Mouse (Mus musculus) layer of hippocampus, adult 11-12 months (tissue): Measurements from ENCODE around the gene Palm2.

ENCODE experiments used
- DNase-seq: peaks from one replicate; pipeline ENCODE4 v3.0.0; 2022; ENCODE audit warnings: low spot score

Gene Palm2

GRCm38 (mm10) chr4:57672541-57672940 is 238.5 kb downstream of the Palm2 start:
- DNase-seq, result no peak

GRCm38 (mm10) chr4:57672996-57673906 is 239.2 kb downstream of the Palm2 start:
- peak; percentile 82 for DNase-seq

- DNase-seq, result no peak
Measured at GRCm38 (mm10) chr4:57674351-57674750, 240.3 kb downstream of the Palm2 start.

- DNase-seq, result no peak
Measured at GRCm38 (mm10) chr4:57675387-57675786, 241.3 kb downstream of the Palm2 start.

DNA sequence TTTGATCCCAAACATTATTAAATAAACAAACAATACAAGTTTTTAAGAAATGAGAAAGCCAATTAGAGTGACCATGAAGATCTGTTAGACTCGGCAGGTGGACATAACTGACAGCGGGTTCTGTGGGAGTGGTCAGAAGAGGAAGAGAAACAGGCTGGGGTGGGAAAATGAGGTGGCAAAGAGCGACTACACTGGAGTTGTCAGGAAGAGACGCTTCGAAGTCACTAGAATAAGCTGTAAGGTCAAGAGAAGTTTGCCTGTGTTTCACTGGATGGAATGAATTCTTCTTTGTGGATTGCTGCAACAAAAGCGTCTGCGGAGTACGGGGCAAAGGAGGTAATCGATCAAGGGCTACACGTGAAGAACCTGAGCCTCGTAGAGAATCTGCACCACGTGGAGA is 243.9 kb downstream of the Palm2 start:
- DNase-seq, result no peak

DNA sequence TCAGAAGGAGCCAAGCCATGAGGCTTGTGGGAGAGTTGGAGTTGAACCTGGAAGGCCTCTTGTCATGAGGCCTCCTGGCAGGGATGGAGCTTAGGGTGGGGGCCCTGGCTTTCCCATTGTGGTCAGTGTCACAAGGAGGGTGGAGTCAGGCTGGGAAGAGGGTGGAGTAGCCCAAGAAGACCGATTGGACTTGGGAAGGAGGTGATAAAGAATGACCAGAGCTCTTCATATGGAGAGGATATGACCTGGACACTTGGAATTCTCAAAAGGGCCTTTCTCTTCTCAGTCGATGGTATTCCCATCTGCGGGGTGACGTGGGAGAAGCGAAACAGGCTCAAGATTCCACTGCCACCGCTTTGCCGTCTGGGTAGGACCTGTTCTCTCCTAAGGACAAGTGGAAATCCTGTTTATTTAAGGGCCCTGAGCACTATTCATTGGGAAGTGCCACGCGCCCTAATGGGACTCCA is 245.0 kb downstream of the Palm2 start:
- DNase-seq, result no peak

DNA sequence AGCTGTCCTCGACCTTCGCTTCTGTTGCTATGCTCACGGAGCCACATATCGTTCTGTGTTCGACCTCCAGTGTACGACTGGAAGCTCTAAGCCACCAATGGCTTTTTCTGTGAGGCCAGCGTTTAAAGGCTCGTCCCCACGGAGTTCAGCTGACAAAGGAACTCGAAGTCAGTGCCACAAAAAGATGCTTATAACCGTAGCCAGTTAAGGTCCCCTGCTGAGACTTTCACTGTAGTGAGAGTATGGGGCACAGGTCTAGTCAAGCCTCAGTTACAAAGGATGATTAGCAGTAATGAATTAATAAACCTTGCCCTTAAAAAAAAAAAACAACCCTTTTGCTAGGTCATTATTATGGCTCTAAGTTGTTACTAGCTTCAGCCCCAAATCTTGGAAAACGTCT is 246.1 kb downstream of the Palm2 start:
- no peak for DNase-seq

DNA sequence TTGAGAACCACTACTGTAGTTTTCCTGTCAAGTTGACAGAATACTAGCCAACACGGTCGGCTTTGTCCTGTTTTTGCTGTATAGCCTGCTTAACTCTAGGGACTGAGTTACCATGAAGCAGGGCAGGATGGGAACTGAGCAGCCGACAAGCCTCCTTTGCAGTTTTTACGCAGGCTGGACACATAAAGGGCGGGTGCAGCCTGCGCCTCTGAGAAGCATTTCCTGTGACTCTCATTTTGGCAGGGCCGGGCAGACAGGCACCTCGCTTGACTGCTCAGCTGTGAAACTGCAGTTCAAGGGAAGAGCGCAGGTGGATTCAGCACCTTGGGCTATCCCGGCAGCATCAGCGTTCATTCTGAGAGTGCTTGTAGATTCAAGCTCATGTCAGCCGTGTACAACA is 247.5 kb downstream of the Palm2 start:
- no peak for DNase-seq

- no peak for DNase-seq
Measured at GRCm38 (mm10) chr4:57682341-57682740, 248.3 kb downstream of the Palm2 start.

DNA sequence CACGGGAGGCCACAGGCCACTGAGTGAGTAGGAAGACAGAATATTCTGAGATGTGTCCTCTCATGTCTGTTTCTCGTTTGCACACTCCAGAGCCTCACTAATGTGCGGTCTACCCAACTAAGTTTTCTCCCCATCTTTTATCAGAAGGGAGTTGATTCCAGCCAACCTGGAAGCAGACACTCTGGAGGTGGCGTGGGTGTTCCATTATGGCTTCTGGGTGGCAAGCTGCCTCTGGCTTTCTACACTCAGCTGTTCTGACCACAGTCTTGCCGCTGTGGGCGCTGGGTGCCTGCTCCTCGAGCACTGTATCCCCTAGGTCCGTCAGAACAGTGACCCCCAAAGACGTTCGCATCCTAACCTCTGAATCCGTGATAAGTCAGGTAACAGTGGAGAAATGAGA is 248.9 kb downstream of the Palm2 start:
- peak; percentile 30 for DNase-seq

- DNase-seq, result no peak
Measured at GRCm38 (mm10) chr4:57684676-57685215, 250.7 kb downstream of the Palm2 start.

DNA sequence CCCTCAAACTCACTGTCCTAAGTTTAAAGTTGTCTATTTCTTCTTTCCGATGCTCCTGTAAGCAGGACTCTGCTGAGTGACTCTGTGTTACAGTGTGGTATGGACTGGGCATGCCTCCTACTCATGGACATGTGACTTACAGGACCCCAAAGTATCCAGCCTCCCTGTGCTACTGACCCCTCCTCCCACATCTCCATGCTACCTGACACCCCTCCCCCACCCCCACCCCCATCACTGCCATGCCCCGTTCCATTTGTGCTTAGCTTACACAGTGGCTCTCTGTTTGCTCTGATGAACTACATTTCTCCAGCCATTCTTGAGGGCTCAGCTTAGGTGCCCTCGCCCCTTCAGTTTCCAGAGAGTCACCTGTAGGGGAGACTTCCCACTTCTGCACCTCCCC is 252.7 kb downstream of the Palm2 start:
- DNase-seq, result no peak

GRCm38 (mm10) chr4:57687583-57687982 is 253.5 kb downstream of the Palm2 start:
- DNase-seq, result no peak

GRCm38 (mm10) chr4:57688131-57688530 is 254.1 kb downstream of the Palm2 start:
- DNase-seq, result no peak

GRCm38 (mm10) chr4:57690001-57690400 is 256.0 kb downstream of the Palm2 start:
- no peak for DNase-seq

GRCm38 (mm10) chr4:57690805-57691204 is 256.8 kb downstream of the Palm2 start:
- DNase-seq, result no peak

DNA sequence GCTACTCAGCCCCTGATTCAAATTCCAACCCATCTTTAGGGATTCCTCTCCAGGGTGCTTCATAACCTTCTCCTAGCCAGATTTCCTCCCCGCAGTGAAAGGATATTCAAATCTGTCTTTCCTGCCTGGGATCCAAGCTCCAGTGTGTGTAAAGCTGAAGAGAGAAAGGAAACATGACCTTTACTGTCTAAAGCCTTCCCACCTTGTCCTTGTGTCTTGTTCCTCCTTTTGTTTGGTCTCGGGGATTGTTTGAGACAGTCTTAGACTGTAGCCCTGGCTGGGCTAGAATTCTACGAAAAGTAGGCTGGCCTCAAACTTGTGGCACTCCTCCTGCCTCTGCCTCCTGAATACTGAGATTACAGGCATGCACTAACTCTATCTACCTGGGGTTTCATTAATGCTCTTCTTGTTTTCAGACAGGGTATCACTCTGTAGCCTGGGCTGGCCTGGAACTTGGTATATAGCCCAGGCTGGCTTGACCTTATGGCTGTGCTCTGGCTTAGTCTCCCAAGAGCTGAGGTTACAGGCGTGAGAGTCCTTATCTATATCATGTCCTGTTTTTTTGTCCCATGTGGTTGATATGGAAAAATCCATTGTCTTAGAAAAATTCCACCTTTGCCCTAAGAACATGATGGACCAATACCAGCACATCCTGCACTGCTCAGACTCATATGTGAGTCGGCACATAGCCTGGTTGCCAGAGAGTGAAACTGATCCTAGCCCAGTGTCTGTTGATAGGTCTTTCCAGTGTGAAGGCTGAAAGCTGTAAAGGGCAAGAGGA is 260.5 kb downstream of the Palm2 start:
- DNase-seq, result no peak

DNA sequence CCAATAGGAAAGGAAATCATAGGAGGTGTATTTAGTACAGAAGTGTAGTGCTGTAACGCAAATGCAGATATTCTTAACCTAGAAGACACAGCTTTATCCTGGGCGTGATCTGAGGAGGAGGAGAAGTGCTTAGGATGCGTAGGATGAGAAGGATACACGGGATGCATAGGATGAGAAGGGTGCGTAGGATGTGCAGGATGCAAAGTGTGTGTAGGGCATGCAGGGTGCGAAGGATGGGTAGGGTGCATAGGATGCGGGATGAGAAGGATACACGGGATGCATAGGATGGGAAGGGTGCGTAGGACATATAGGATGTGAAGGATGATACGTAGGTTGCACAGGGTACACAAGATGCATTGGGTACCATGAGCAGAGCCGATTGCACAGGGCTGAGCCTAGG is 262.9 kb downstream of the Palm2 start:
- DNase-seq, result no peak

DNA sequence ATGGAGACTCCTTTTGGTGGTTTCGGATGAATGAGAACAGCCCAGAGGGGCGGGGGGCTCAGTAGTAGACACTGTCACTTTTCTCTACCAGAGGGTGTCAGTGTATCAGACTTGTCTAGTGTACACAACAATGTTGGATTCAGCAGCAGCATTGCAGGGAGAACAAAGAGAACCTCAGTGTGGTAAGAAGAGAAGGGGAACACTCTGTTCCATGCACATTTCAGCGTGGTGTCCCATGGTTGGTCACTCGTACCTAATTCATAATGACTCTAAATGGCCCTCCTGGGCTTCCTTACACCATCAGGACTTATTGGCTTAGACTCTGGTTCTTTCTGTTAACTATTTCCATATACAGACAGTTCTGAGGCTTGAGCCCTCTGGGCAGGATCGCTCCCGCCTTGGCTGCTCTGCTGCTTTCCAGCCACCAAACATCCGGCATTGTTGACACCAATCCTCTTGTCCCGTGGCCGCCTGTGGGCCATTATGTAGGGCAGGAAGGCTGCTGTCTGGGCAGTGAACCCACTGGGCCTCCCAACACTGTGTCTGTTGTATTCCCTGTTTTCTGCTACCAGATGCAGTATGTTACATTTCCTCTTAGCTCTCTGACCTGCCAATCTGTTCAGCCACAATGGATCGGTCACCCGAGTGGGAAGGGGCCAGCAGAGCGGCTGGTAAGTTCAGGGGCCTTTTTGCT is 264.0 kb downstream of the Palm2 start:
- peak; percentile 21 for DNase-seq

GRCm38 (mm10) chr4:57701576-57701975 is 267.5 kb downstream of the Palm2 start:
- DNase-seq, result no peak

DNA sequence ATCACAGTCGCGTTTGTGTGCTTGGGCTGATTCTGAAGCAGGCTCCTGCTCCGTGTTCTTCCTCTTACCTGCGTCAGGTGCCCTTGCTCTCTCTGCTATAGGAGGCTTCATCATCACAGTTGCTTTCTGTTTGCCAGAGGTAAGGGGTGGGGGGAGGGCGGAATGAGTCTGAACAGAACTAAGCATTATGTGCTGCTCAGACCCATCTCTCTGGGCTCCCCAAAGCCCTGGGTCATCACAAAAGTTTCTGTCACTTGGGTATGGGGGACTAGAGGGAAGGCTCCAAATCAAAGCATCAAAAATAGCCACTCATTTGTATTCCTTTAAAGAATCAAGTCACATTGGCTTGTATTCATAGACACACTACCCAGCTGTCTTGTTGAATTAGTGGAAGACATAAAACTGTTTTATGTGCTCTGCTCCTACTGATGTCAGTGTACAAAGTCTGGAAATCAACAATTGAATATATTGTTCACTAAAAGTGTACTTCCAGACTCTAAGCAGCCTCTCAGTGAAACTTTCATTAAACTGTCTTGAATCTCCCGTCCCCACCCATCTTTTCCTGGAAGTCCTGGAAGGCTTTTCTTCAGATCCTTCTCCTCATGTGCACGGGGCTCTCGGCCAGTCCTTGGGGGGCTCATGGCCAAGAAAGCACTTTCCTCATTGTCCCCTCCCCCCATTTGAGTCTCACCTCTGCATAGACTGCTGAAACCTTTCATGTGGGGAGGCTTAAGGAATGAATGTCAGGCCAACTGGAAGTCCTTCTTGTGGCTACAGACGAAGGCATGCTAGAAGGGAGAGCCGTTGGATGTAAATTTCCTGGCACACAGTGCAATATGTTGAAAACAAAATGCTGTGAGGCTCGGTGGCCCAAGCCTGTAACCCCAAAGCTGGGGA is 269.8 kb downstream of the Palm2 start:
- DNase-seq, result no peak
